In the genomic region with DNA sequence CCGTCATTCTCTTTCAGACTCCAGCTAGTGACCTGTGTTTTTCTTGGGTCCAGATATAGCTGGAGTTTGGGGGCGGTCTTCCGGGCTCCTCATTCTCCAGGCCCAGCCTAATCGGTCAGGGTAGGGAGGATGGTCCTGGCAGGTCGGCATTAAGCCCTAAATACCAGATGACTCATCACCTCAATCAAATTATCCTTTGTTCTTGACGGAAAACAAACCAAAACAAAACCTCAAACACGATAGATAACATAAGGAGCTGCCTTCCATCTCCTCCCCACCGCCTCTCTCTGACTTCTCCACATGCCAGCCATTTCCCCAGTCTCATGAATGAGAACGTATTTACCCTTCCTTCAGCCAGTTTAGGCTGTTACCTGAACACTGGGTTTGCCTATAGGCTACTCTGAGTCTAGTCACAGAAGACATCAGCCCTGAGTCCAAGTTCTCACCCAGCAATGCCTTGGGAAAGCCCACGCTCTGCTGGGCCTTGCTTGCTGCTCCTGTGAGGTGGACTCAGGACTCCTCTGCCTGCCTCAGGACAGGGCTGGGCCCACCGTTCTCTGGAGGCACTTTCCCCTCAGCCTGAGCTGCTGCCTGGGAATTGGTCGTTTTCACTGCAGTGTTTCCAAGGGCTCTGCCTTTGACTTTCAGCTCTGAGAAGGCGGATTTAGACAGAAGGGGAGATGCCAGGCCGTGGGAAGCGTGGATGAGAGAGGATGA, we compare ENCODE assay signal across 11 mouse cellular contexts. TPM values are rescaled to one million over a fixed set of nuclear protein-coding genes. Genes with fewer than 3 reads are reported as not detected.
DNase-seq lines count a peak whose midpoint lies in the region; ATAC-seq and TF ChIP-seq lines count a peak whose summit lies in the region.
"Had no signal": no experiment of that assay in that cellular context is flagged by ENCODE, and none has a peak within 500 bp of the region (broad histone marks: within the 10 kb centered on the region; RNA-seq: fewer than 3 reads in every experiment).

No protein-coding gene starts in this region.

- H3K27me3 ChIP-seq in hindbrain, embryonic 12.5 days: no peaks in the 10 kb centered on the region; the same call in 1 of the 2 replicates
- H3K27me3 ChIP-seq in hindbrain, embryonic 11.5 days (ENCODE audit: control insufficient read depth, insufficient read depth, low read length): no peaks in the 10 kb centered on the region
- peaks cover 35% of the 10 kb centered on the region for H3K27me3 ChIP-seq in megakaryocyte, embryonic 14.5 days (replicated peaks)
- no peaks in the 10 kb centered on the region for H3K27me3 ChIP-seq in embryonic facial prominence, embryonic 13.5 days
- H3K27me3 ChIP-seq in myocyte (ENCODE audit: control insufficient read depth, insufficient read depth, insufficient read length): no peaks in the 10 kb centered on the region
- H3K27me3 ChIP-seq: CH12.LX, Patski had no signal

- no peak for TF ChIP-seq POLR2A in myocyte (IDR thresholded peaks at IDR 0.05; ENCODE audit: insufficient read length, low read depth)

- no peak overlapping the region for H3K4me3 ChIP-seq in hindbrain, embryonic 12.5 days
- no peak overlapping the region for H3K4me3 ChIP-seq in hindbrain, embryonic 11.5 days (ENCODE audit: low read depth, low read length)
- peak overlapping the region; percentile 23 for H3K4me3 ChIP-seq in megakaryocyte, embryonic 14.5 days (replicated peaks)
- H3K4me3 ChIP-seq in embryonic facial prominence, embryonic 13.5 days: no peak overlapping the region
- H3K4me3 ChIP-seq in myocyte: no peak overlapping the region

- no peaks in the 10 kb centered on the region for H3K36me3 ChIP-seq in hindbrain, embryonic 12.5 days
- no peaks in the 10 kb centered on the region for H3K36me3 ChIP-seq in hindbrain, embryonic 11.5 days (ENCODE audit: control insufficient read depth, insufficient read depth, low read length)
- no peaks in the 10 kb centered on the region for H3K36me3 ChIP-seq in megakaryocyte, embryonic 14.5 days (replicated peaks; ENCODE audit: low read length)
- no peaks in the 10 kb centered on the region for H3K36me3 ChIP-seq in embryonic facial prominence, embryonic 13.5 days
- no peaks in the 10 kb centered on the region for H3K36me3 ChIP-seq in myocyte (ENCODE audit: control insufficient read depth, insufficient read depth)

- no peak overlapping the region for H3ac ChIP-seq in myocyte (ENCODE audit: control insufficient read depth, insufficient read length)

- no peak for ATAC-seq in hindbrain, embryonic 12.5 days (ENCODE audit: low FRiP score)
- ATAC-seq in hindbrain, embryonic 11.5 days (ENCODE audit: low FRiP score): no peak
- no peak for ATAC-seq in megakaryocyte, adult 5-6 weeks (ENCODE audit: poor library complexity, severe bottlenecking)
- ATAC-seq in embryonic facial prominence, embryonic 13.5 days (ENCODE audit: insufficient number of reproducible peaks, insufficient read depth, low FRiP score, low TSS enrichment, low read depth): no peak
- ATAC-seq: Patski had no signal

- 75% methylated on average over 15 of the region's 15 CpGs for WGBS in hindbrain, embryonic 12.5 days
- 79% methylated on average over 15 of the region's 15 CpGs for WGBS in hindbrain, embryonic 11.5 days
- WGBS in embryonic facial prominence, embryonic 13.5 days: 67% methylated on average over 15 of the region's 15 CpGs

- no peak overlapping the region for H3K4me2 ChIP-seq in hindbrain, embryonic 12.5 days (replicated peaks)
- no peak overlapping the region for H3K4me2 ChIP-seq in hindbrain, embryonic 11.5 days (replicated peaks; ENCODE audit: low read depth, low read length)
- no peak overlapping the region for H3K4me2 ChIP-seq in embryonic facial prominence, embryonic 13.5 days
- H3K4me2 ChIP-seq in myocyte (ENCODE audit: low read depth): peak overlapping the region; percentile 73

- H3K79me2 ChIP-seq in myocyte (ENCODE audit: control insufficient read depth, insufficient read depth): peaks cover 3% of the 10 kb centered on the region

- no peak overlapping the region for H3K9ac ChIP-seq in hindbrain, embryonic 12.5 days
- no peak overlapping the region for H3K9ac ChIP-seq in hindbrain, embryonic 11.5 days (ENCODE audit: low read depth, low read length)
- 0 out of 2 replicates have a peak overlapping the region, but pooled peaks have one; percentile 7 for H3K9ac ChIP-seq in embryonic facial prominence, embryonic 13.5 days
- H3K9ac ChIP-seq: liver, embryonic 14.5 days had no signal

- H3K27ac ChIP-seq in hindbrain, embryonic 12.5 days: 0 out of 2 replicates have a peak overlapping the region, but pooled peaks have one; percentile 9
- no peak overlapping the region for H3K27ac ChIP-seq in hindbrain, embryonic 11.5 days (ENCODE audit: low read depth, low read length)
- no peak overlapping the region for H3K27ac ChIP-seq in embryonic facial prominence, embryonic 13.5 days
- H3K27ac ChIP-seq: liver, embryonic 14.5 days had no signal

- no peaks in the 10 kb centered on the region for H3K9me3 ChIP-seq in hindbrain, embryonic 12.5 days (replicated peaks)
- no peaks in the 10 kb centered on the region for H3K9me3 ChIP-seq in hindbrain, embryonic 11.5 days (ENCODE audit: control insufficient read depth, low read length)
- H3K9me3 ChIP-seq in megakaryocyte, embryonic 14.5 days: no peaks in the 10 kb centered on the region
- H3K9me3 ChIP-seq in embryonic facial prominence, embryonic 13.5 days: no peaks in the 10 kb centered on the region

- no peak for DNase-seq in hindbrain, embryonic 11.5 days (ENCODE audit: low spot score)
- DNase-seq in adipocyte (ENCODE audit: low spot score): no peak
- DNase-seq: kidney, postnatal 10 days had no signal

- peaks cover 12% of the 10 kb centered on the region for H3K4me1 ChIP-seq in hindbrain, embryonic 12.5 days
- H3K4me1 ChIP-seq in hindbrain, embryonic 11.5 days (replicated peaks; ENCODE audit: control insufficient read depth, insufficient read depth, low read length): no peaks in the 10 kb centered on the region
- H3K4me1 ChIP-seq in megakaryocyte, embryonic 14.5 days: peaks cover 40% of the 10 kb centered on the region
- no peaks in the 10 kb centered on the region for H3K4me1 ChIP-seq in embryonic facial prominence, embryonic 13.5 days

TF ChIP-seq in myocyte, 11 proteins besides CTCF, POLR2A, EP300 and RAD21:
- no peak for TF ChIP-seq MYOD1 (IDR thresholded peaks at IDR 0.05; ENCODE audit: control insufficient read depth in 1 of 3, insufficient read length in 2 of 3, low read depth in 2 of 3)
- TF ChIP-seq REST (IDR thresholded peaks at IDR 0.05; ENCODE audit: insufficient read depth, insufficient read length): no peak
- no peak for TF ChIP-seq USF1 (IDR thresholded peaks at IDR 0.05; ENCODE audit: low read depth)
- TF ChIP-seq POLR2AphosphoS2 (IDR thresholded peaks at IDR 0.05; ENCODE audit: insufficient read length, low read depth): no peak
- no peak for TF ChIP-seq E2F4 (IDR thresholded peaks at IDR 0.05; ENCODE audit: insufficient read depth)
- no peak for TF ChIP-seq TCF3 (IDR thresholded peaks at IDR 0.05; ENCODE audit: insufficient read length, low read depth)
- TF ChIP-seq MAX (IDR thresholded peaks at IDR 0.05; ENCODE audit: low read depth): no peak
- no peak for TF ChIP-seq MYOG (IDR thresholded peaks at IDR 0.05; ENCODE audit: control insufficient read depth in 1 of 3, insufficient read depth in 1 of 3, insufficient read length in 2 of 3, low read depth in 2 of 3)

RNA-seq across cellular contexts. Expression of gene Neurl1a, which starts 44.4 kb away (rescaled TPM):
- 7.4 and 7.9 TPM in 2 replicates for polyA plus RNA-seq in hindbrain, embryonic 12.5 days (2016; fragmentation: Nextera tagmentation; extraction: Ambion mirVana)
- 2.9 and 3.4 TPM in 2 replicates for polyA plus RNA-seq in hindbrain, embryonic 11.5 days (2014; fragmentation: Nextera tagmentation; extraction: Ambion mirVana)
- 0.98 TPM in 1 of 2 replicates, not detected in the other for polyA plus RNA-seq in megakaryocyte, embryonic 14.5 days (2012; ENCODE audit: insufficient read depth, low replicate concordance)
- not detected in 2 replicates for total RNA-seq in megakaryocyte, adult 5-6 weeks (2015)
- not detected in 2 replicates for total RNA-seq in megakaryocyte, adult 5-6 weeks (2017)
- 6.2 and 7.3 TPM in 2 replicates for polyA plus RNA-seq in embryonic facial prominence, embryonic 13.5 days (2015; fragmentation: Nextera tagmentation; extraction: Ambion mirVana)
- 120 TPM for polyA plus RNA-seq in myocyte (2012; fragmentation: generic; extraction: Trizol)

Comparison
In these comparisons a context has a peak if more than half of its experiments do, and no peak if none do; other contexts are left out.
1. RNA of gene Neurl1a, which starts 44.4 kb away (polyA plus RNA-seq): 120 TPM in myocyte (single experiment); 7.4 to 7.9 TPM in hindbrain, embryonic 12.5 days, 6.2 to 7.3 TPM in embryonic facial prominence, embryonic 13.5 days, 2.9 to 3.4 TPM in hindbrain, embryonic 11.5 days and 0.98 TPM in megakaryocyte, embryonic 14.5 days; every median in the first group is over 10 times any median in the second.